Mouse (Mus musculus): ENCODE results near the gene Adk. TPM values are rescaled to one million over a fixed set of nuclear protein-coding genes. Genes with fewer than 3 reads are reported as not detected.
"Not testable (repeated sequence)": the region's sequence is repeated elsewhere in the genome, so short reads cannot be mapped to it uniquely, and the experiment has no call there.

Adk gene
- polyA plus RNA-seq, 1 experiment from 2014 or later: 68.6 TPM

GRCm38 (mm10) chr14:21470386-21470785 lies 418.0 kb downstream of the Adk start:
- WGBS: 78% methylated on average over 5 of the region's 5 CpGs
- ATAC-seq (replicated peaks): no peak
- H3K4me2 ChIP-seq (replicated peaks): no peak overlapping the region
- H3K9me3 ChIP-seq: no peaks in the 10 kb centered on the region
- H3K9ac ChIP-seq (replicated peaks): no peak overlapping the region
- H3K4me1 ChIP-seq: no peaks in the 10 kb centered on the region
- no peaks in the 10 kb centered on the region for H3K27me3 ChIP-seq
- no peaks in the 10 kb centered on the region for H3K36me3 ChIP-seq
- H3K4me3 ChIP-seq: no peak overlapping the region
- H3K27ac ChIP-seq (replicated peaks): no peak overlapping the region

- H3K4me3 ChIP-seq: no peak overlapping the region
- H3K4me2 ChIP-seq (replicated peaks): no peak overlapping the region
- H3K9me3 ChIP-seq: no peaks in the 10 kb centered on the region
- H3K27me3 ChIP-seq: no peaks in the 10 kb centered on the region
- no peaks in the 10 kb centered on the region for H3K36me3 ChIP-seq
- no peak overlapping the region for H3K27ac ChIP-seq (replicated peaks)
- no peak for ATAC-seq (replicated peaks)
- 96% methylated on average over 2 of the region's 2 CpGs for WGBS
- no peak overlapping the region for H3K9ac ChIP-seq (replicated peaks)
- H3K4me1 ChIP-seq: no peaks in the 10 kb centered on the region
These were observed 419.6 kb downstream of the Adk start for GRCm38 (mm10) chr14:21471975-21472374.

- H3K27ac ChIP-seq (replicated peaks); H3K9ac ChIP-seq (replicated peaks); H3K4me2 ChIP-seq (replicated peaks); H3K4me1 ChIP-seq; H3K27me3 ChIP-seq; H3K4me3 ChIP-seq; ATAC-seq (replicated peaks); H3K36me3 ChIP-seq; H3K9me3 ChIP-seq: not testable (repeated sequence)
- WGBS: 85% methylated on average over 4 of the region's 4 CpGs
These were observed 422.3 kb downstream of the Adk start for GRCm38 (mm10) chr14:21474593-21475132.

GRCm38 (mm10) chr14:21477181-21477580 lies 424.8 kb downstream of the Adk start:
- Histone ChIP-seq H3K4me3 (no peak overlapping the region), H3K4me1 (no peaks in the 10 kb centered on the region), H3K9ac (replicated peaks) (no peak overlapping the region), H3K27me3 (no peaks in the 10 kb centered on the region), H3K27ac (replicated peaks) (no peak overlapping the region), H3K9me3 (no peaks in the 10 kb centered on the region), H3K4me2 (replicated peaks) (no peak overlapping the region), H3K36me3 (no peaks in the 10 kb centered on the region)
- ATAC-seq (replicated peaks): no peak
- WGBS: 88% methylated on average over 2 of the region's 2 CpGs

GRCm38 (mm10) chr14:21479566-21479965 lies 427.2 kb downstream of the Adk start:
- no peaks in the 10 kb centered on the region for H3K27me3 ChIP-seq
- no peaks in the 10 kb centered on the region for H3K9me3 ChIP-seq
- no peak overlapping the region for H3K9ac ChIP-seq (replicated peaks)
- no peak overlapping the region for H3K4me3 ChIP-seq
- H3K27ac ChIP-seq (replicated peaks): no peak overlapping the region
- ATAC-seq (replicated peaks): no peak
- H3K36me3 ChIP-seq: no peaks in the 10 kb centered on the region
- WGBS: 96% methylated on average over 8 of the region's 8 CpGs
- no peaks in the 10 kb centered on the region for H3K4me1 ChIP-seq
- H3K4me2 ChIP-seq (replicated peaks): no peak overlapping the region

- H3K9ac ChIP-seq (replicated peaks): no peak overlapping the region
- no peak overlapping the region for H3K4me2 ChIP-seq (replicated peaks)
- no peak for ATAC-seq (replicated peaks)
- no peak overlapping the region for H3K4me3 ChIP-seq
- H3K27ac ChIP-seq (replicated peaks): no peak overlapping the region
- H3K27me3 ChIP-seq: no peaks in the 10 kb centered on the region
- no peaks in the 10 kb centered on the region for H3K36me3 ChIP-seq
- H3K9me3 ChIP-seq: no peaks in the 10 kb centered on the region
- no peaks in the 10 kb centered on the region for H3K4me1 ChIP-seq
- 90% methylated on average over 5 of the region's 5 CpGs for WGBS
These were observed 427.8 kb downstream of the Adk start for GRCm38 (mm10) chr14:21480191-21480590.

GRCm38 (mm10) chr14:21481231-21481630 lies 428.9 kb downstream of the Adk start, which contains the start of gene Kat6b:
Kat6b (plus strand) TSS chr14:21481434.
- Histone ChIP-seq H3K9me3 (no peaks in the 10 kb centered on the region), H3K27ac (replicated peaks) (no peak within 1 kb of the TSS), H3K4me1 (no peaks in the 10 kb centered on the region), H3K4me3 (no peak within 1 kb of the TSS), H3K9ac (replicated peaks) (no peak within 1 kb of the TSS), H3K27me3 (no peaks in the 10 kb centered on the region), H3K36me3 (no peaks in the 10 kb centered on the region), H3K4me2 (replicated peaks) (no peak within 1 kb of the TSS)
- no peak for ATAC-seq (replicated peaks)
- 91% methylated on average over 7 of the region's 7 CpGs for WGBS

GRCm38 (mm10) chr14:21484199-21484598 lies 431.8 kb downstream of the Adk start:
- H3K4me2 ChIP-seq (replicated peaks): no peak overlapping the region
- no peak overlapping the region for H3K27ac ChIP-seq (replicated peaks)
- H3K4me3 ChIP-seq: no peak overlapping the region
- H3K36me3 ChIP-seq: no peaks in the 10 kb centered on the region
- no peaks in the 10 kb centered on the region for H3K9me3 ChIP-seq
- WGBS: 70% methylated on average over 2 of the region's 2 CpGs
- 0 out of 2 replicates have a peak, but pooled peaks cover 4% of the 10 kb centered on the region for H3K4me1 ChIP-seq
- H3K27me3 ChIP-seq: no peaks in the 10 kb centered on the region
- H3K9ac ChIP-seq (replicated peaks): no peak overlapping the region
- ATAC-seq (replicated peaks): no peak

GRCm38 (mm10) chr14:21484693-21485092 lies 432.3 kb downstream of the Adk start:
- Histone ChIP-seq H3K36me3 (no peaks in the 10 kb centered on the region), H3K9me3 (no peaks in the 10 kb centered on the region), H3K9ac (replicated peaks) (no peak overlapping the region), H3K4me2 (replicated peaks) (no peak overlapping the region), H3K4me1 (0 out of 2 replicates have a peak, but pooled peaks cover 5% of the 10 kb centered on the region), H3K4me3 (no peak overlapping the region), H3K27me3 (no peaks in the 10 kb centered on the region), H3K27ac (replicated peaks) (no peak overlapping the region)
- WGBS: 93% methylated on average over 10 of the region's 10 CpGs
- no peak for ATAC-seq (replicated peaks)

- 90% methylated on average over 3 of the region's 3 CpGs for WGBS
- Histone ChIP-seq H3K4me2 (replicated peaks) (no peak overlapping the region), H3K4me3 (no peak overlapping the region), H3K27ac (replicated peaks) (no peak overlapping the region), H3K4me1 (0 out of 2 replicates have a peak, but pooled peaks cover 5% of the 10 kb centered on the region), H3K9ac (replicated peaks) (no peak overlapping the region), H3K9me3 (no peaks in the 10 kb centered on the region), H3K27me3 (no peaks in the 10 kb centered on the region), H3K36me3 (no peaks in the 10 kb centered on the region)
- no peak for ATAC-seq (replicated peaks)
These were observed 433.7 kb downstream of the Adk start for GRCm38 (mm10) chr14:21485961-21486520.

GRCm38 (mm10) chr14:21487135-21487534 lies 434.8 kb downstream of the Adk start:
- H3K9ac ChIP-seq (replicated peaks); H3K27me3 ChIP-seq; H3K27ac ChIP-seq (replicated peaks); H3K4me1 ChIP-seq; H3K36me3 ChIP-seq; H3K4me2 ChIP-seq (replicated peaks); H3K9me3 ChIP-seq; H3K4me3 ChIP-seq; ATAC-seq (replicated peaks): not testable (repeated sequence)
- 95% methylated on average over 2 of the region's 2 CpGs for WGBS

- WGBS: 24% methylated on average over 8 of the region's 9 CpGs
- peak overlapping the region; percentile 41 for H3K27ac ChIP-seq (replicated peaks)
- not testable (repeated sequence) for H3K9ac ChIP-seq (replicated peaks); H3K4me2 ChIP-seq (replicated peaks); H3K4me3 ChIP-seq; H3K4me1 ChIP-seq; H3K9me3 ChIP-seq; H3K27me3 ChIP-seq; H3K36me3 ChIP-seq
- ATAC-seq (replicated peaks): peak; percentile 92
These were observed 436.2 kb downstream of the Adk start for GRCm38 (mm10) chr14:21488426-21489115.
